17 mouse cellular contexts compared by ENCODE assay signal in the genomic region with DNA sequence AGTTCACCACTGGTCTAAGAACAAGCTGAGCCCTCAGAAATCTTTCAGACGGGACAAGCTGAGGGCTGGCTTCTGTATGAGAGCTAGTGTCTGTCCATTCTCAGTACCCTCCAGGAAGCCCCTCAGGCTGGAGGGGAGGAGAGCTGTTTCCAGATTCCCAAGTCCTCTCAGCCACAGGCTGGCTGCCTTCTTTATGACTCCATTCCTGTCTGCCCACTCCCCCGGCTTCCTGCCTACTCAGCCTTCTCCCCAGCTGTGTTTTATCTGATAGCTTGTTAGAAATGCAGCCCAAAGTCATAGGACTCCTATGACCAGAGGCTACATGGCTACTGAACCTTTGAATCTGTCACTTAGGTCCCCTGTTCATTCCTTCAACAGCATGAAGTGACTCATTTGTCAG. TPM values are rescaled to one million over a fixed set of nuclear protein-coding genes. Genes with fewer than 3 reads are reported as not detected.
DNase-seq lines count a peak whose midpoint lies in the region; ATAC-seq and TF ChIP-seq lines count a peak whose summit lies in the region.
"Had no signal": no experiment of that assay in that cellular context is flagged by ENCODE, and none has a peak within 500 bp of the region (broad histone marks: within the 10 kb centered on the region; RNA-seq: fewer than 3 reads in every experiment).

No protein-coding gene starts in this region.

- H3K9ac ChIP-seq in heart, embryonic 12.5 days, result no peak overlapping the region; the same call in 1 of the 2 replicates
- no peak overlapping the region for H3K9ac ChIP-seq in kidney, embryonic 16.5 days (replicated peaks; ENCODE audit: low read length)
- H3K9ac ChIP-seq: liver, embryonic 13.5 days; neural tube, embryonic 15.5 days had no signal

- ATAC-seq in heart, embryonic 12.5 days (ENCODE audit: insufficient number of reproducible peaks, low FRiP score), result no peak
- ATAC-seq in kidney, embryonic 16.5 days (ENCODE audit: low FRiP score, low TSS enrichment), result peak; percentile 77

- 38% methylated on average over 2 of the region's 2 CpGs for WGBS in heart, embryonic 12.5 days
- WGBS in kidney, embryonic 16.5 days, result 8% methylated on average over 2 of the region's 2 CpGs

- H3K27ac ChIP-seq in heart, embryonic 12.5 days (ENCODE audit: poor library complexity, severe bottlenecking), result peak overlapping the region; percentile 63; the same call in 1 of the 2 replicates
- peak overlapping the region; percentile 71 for H3K27ac ChIP-seq in kidney, embryonic 16.5 days (ENCODE audit: low read length)
- peak overlapping the region; percentile 94 for H3K27ac ChIP-seq in embryonic fibroblast, embryonic 13.5 days (ENCODE audit: insufficient read depth, low read length)
- H3K27ac ChIP-seq: heart, embryonic 10.5 days; liver, embryonic 13.5 days; midbrain, embryonic 10.5 days; neural tube, embryonic 15.5 days had no signal

- H3K4me2 ChIP-seq in heart, embryonic 12.5 days, result no peak overlapping the region
- no peak overlapping the region for H3K4me2 ChIP-seq in kidney, embryonic 16.5 days (replicated peaks; ENCODE audit: low read depth, low read length)
- H3K4me2 ChIP-seq: liver, embryonic 13.5 days; neural tube, embryonic 15.5 days had no signal

- no peaks in the 10 kb centered on the region for H3K9me3 ChIP-seq in heart, embryonic 12.5 days (replicated peaks)
- H3K9me3 ChIP-seq in kidney, embryonic 16.5 days (ENCODE audit: low read length), result no peaks in the 10 kb centered on the region
- H3K9me3 ChIP-seq: heart, embryonic 10.5 days; liver, embryonic 13.5 days; neural tube, embryonic 15.5 days had no signal

- no peaks in the 10 kb centered on the region for H3K27me3 ChIP-seq in heart, embryonic 12.5 days (replicated peaks)
- no peaks in the 10 kb centered on the region for H3K27me3 ChIP-seq in kidney, embryonic 16.5 days (ENCODE audit: insufficient read depth, low read length)
- H3K27me3 ChIP-seq: liver, embryonic 13.5 days; neural tube, embryonic 15.5 days had no signal

- no peaks in the 10 kb centered on the region for H3K36me3 ChIP-seq in heart, embryonic 12.5 days
- no peaks in the 10 kb centered on the region for H3K36me3 ChIP-seq in kidney, embryonic 16.5 days (ENCODE audit: insufficient read depth, low read length)
- H3K36me3 ChIP-seq: heart, embryonic 10.5 days; liver, embryonic 13.5 days; midbrain, embryonic 10.5 days; neural tube, embryonic 15.5 days had no signal

- no peak for TF ChIP-seq CTCF in embryonic fibroblast, embryonic 13.5 days (IDR thresholded peaks at IDR 0.05; ENCODE audit: borderline replicate concordance, insufficient read depth, low read length)

- TF ChIP-seq POLR2A in embryonic fibroblast, embryonic 13.5 days (IDR thresholded peaks at IDR 0.05; ENCODE audit: low read depth, low read length), result no peak

- DNase-seq in heart, adult 18-20 months, result no peak
- DNase-seq in kidney, adult 11 months, result no peak
- DNase-seq in mesoderm, embryonic 11.5 days (ENCODE audit: low read depth, low spot score), result peak; percentile 21
- DNase-seq in thymus, postnatal 4 days, result no peak
- DNase-seq: cerebellum, adult 8-10 months; liver, embryonic 13.5 days; lung, postnatal 10 days; right cerebral cortex, adult 18-20 months; spleen, adult 18-20 months had no signal

- no peak overlapping the region for H3K4me3 ChIP-seq in heart, embryonic 12.5 days
- H3K4me3 ChIP-seq in kidney, embryonic 16.5 days (ENCODE audit: low read length), result no peak overlapping the region
- no peak overlapping the region for H3K4me3 ChIP-seq in embryonic fibroblast, embryonic 13.5 days (ENCODE audit: insufficient read depth, low read length)
- H3K4me3 ChIP-seq: heart, embryonic 10.5 days; liver, embryonic 13.5 days; midbrain, embryonic 10.5 days; neural tube, embryonic 15.5 days had no signal

- peaks cover 22% of the 10 kb centered on the region for H3K4me1 ChIP-seq in heart, embryonic 12.5 days (replicated peaks)
- peaks cover 20% of the 10 kb centered on the region for H3K4me1 ChIP-seq in kidney, embryonic 16.5 days (ENCODE audit: insufficient read depth, low read length)
- peaks cover 13% of the 10 kb centered on the region for H3K4me1 ChIP-seq in embryonic fibroblast, embryonic 13.5 days (ENCODE audit: control insufficient read depth, insufficient read depth, low read length)
- H3K4me1 ChIP-seq: liver, embryonic 13.5 days; neural tube, embryonic 15.5 days had no signal

RNA-seq across cellular contexts. Expression of a gene that starts 40.8 kb away (rescaled TPM):
- 11.8 and 13.4 TPM in 2 replicates for polyA plus RNA-seq in heart, embryonic 12.5 days (2016; fragmentation: Nextera tagmentation; extraction: Ambion mirVana)
- 10 to 100 TPM; 17.8 to 34.7 TPM for total RNA-seq in heart, adult 18-20 months (2021)
- polyA plus RNA-seq in kidney, embryonic 16.5 days (2015; fragmentation: Nextera tagmentation; extraction: Ambion mirVana), result 13.1 and 13.6 TPM in 2 replicates
- polyA plus RNA-seq in embryonic fibroblast, embryonic 13.5 days (2011; ENCODE audit: insufficient read length, low read depth, missing spikeins), result 18.3 and 18.9 TPM in 2 replicates

RNA-seq across cellular contexts. Expression of a gene that starts 50.2 kb away (rescaled TPM):
- polyA plus RNA-seq in heart, embryonic 12.5 days (2016; fragmentation: Nextera tagmentation; extraction: Ambion mirVana), result 0.05 TPM in 1 of 2 replicates, not detected in the other
- total RNA-seq in heart, adult 18-20 months (2021), result not detected
- polyA plus RNA-seq in kidney, embryonic 16.5 days (2015; fragmentation: Nextera tagmentation; extraction: Ambion mirVana), result 0.05 and 0.06 TPM in 2 replicates
- polyA plus RNA-seq in embryonic fibroblast, embryonic 13.5 days (2011; ENCODE audit: insufficient read length, low read depth, missing spikeins), result not detected in 2 replicates
- total RNA-seq: MEL had no signal
- polyA plus RNA-seq: urinary bladder, adult 2 months had no signal
